Mouse (Mus musculus): ENCODE data around the gene Frg2f1.
"Not testable (repeated sequence)": the region's sequence is repeated elsewhere in the genome, so short reads cannot be mapped to it uniquely, and the experiment has no call there.

Gene Frg2f1

DNA sequence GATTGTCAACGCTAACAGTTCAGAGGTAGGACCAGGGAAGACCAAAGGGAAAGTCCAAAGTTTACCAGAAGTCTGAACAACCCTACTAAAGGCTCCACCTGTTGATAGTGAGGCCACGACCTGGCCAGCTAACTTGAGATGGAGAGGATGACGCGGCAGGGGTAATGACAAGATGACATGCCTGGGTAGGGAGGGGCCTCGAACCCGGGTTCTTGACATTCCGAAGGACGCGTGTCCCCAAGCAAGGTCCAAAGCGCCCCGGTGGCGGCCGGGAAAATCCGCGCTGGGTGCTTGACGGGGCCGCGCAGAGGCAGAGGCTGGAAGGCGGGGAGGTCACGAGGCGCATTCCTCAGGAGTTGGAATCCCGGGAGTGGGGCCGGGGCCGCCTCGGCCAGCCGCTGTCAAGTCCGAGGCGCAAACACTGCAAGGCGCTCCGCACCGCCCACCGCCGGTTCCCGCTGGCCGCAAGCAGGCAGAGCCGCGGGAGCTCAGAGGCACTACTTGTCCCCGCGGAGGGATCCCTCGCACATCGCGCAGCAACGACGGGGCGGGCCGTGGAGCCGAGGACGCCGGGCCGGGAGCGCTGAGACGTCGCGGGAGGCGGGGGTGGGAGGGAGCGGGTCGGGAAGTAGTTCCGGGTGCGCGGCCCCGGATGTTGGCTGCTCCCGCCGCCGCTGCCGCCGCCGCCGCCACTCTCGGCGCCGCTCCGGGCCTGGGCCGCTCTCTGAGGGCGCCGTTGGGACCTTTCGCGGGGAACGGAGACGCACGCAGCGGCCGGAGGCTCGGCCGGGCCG is at the start of gene Frg2f1:
Gene Frg2f1, minus strand, starts transcription at position 499 of the 794 bp plus-strand sequence.
- DNase-seq (ENCODE audit: low read depth in 2 of 2, low spot score in 2 of 2) = peak; percentile 87 to 90

DNA sequence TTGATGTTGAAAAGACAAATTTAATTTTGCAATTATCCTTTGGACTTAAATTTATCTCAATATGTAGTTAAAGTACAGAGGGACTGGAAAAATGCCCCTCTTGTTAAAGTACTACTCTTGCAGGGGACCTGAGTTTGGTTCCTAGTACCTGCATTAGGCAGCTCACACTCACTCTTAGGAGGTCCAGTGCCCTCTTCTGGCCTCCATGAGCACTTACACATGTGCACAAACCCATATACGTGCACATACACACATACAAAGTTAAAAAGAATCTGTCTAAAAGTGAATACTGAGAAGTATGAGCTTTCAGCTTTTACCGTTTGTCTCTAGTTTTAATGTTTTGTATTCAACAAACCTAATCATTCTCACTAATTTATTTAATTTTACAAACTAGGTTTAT is 48.7 kb upstream of the Frg2f1 start:
- DNase-seq (ENCODE audit: low read depth in 2 of 2, low spot score in 2 of 2) = no peak

DNA sequence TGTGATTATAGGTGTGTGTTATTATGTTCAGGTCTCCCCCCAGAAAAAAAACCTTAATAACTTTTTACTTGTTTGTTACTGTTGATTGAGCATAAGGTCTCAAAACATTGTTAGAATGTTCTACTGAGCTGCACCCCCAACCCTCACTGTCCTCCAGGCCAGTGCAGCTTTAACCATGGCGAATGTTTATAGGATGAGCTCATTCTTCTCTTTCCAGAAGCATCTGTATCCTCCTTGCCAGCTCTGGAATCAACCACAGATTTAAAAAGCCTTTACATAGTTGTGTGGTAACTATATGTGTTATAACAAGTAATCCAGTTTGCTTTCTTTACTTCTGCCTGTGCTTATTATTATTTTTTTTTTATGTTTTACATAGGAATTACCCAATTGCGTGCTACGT is 36.1 kb upstream of the Frg2f1 start:
- DNase-seq (ENCODE audit: low read depth in 2 of 2, low spot score in 2 of 2) = no peak

DNA sequence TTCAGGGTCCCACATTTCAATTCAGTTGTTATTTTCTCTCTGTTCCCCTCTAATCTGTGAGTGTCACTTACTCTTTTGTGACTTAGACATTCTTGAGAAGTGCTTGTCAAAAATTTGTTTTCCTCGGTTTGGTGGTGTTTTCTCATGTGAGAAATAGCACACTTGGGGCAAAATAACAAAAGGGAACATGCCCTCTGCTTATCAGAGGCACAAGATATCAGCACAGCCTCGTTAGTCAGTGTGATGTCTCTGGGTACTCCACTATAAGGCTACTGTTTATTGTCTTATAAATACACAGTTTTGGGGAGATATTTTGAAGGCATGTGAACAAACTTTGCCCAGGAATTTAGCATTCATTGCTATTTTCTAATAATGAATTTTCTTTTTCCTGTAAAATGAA is 35.2 kb upstream of the Frg2f1 start:
- no peak for DNase-seq (ENCODE audit: low read depth in 2 of 2, low spot score in 2 of 2)

DNA sequence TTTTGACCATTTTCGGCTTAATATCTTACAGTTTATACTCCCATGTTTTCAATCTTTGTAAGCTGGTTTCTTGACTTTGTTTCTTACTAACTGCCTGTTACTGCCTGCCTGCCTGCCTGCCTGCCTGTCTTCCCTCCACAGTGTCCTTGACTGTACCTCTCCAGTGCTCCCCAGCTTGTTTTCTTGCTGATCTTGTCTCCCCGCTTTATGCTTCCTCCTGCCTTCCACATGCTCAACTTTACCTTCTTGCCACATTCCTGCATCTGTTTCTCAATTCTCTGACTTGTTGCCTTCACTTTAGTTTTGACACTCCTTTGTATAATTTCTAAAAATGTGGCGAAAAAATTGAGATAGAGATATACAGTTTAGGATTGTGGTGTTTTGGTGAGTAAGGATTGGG is 33.4 kb upstream of the Frg2f1 start:
- DNase-seq (ENCODE audit: low read depth in 2 of 2, low spot score in 2 of 2) = no peak

DNA sequence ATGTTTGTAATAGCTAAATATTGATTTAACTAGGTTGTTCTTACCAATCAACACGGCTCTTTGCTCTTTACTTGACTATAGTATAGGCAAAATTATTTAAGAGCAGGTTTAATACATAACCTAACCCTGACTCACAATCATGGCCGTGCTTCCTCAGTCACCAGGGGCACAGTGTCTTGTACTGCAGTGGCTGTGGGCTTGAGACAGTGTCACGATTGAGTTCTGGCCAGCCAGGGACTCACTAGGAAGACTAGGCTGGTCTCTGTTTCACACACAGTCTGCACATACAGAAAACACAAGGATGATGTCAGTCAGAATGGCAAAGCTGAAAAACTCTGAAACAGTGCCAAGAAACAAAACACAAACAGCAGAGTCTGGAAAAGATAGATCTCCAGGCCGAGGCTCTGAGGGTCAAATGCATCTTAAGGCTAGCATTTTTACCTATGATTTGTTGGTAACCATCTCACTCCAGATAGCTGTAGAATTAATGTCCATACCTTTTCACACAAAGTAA is 27.1 kb upstream of the Frg2f1 start:
- no peak for DNase-seq (ENCODE audit: low read depth in 2 of 2, low spot score in 2 of 2)

DNA sequence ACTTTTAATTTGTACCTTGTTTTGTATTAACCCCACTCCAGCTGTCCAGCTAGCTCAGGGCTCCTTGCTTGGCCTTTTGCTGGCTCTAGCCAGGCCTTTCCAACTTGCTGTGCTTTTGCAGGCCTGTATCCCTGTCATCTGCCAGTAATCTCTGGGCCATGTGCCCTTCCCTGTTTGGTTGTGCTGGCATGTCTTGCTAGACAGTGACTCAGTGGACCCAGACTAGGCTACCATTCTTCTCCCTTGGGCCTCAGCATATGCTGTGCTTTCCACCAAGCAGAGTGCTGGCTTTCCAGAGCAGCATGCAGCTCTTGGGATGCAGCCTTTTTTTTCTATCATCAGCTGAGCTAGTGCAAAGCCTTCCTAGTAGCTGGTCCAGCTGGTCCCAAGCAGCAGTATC is 23.8 kb upstream of the Frg2f1 start:
- no peak for DNase-seq (ENCODE audit: low read depth in 2 of 2, low spot score in 2 of 2)

DNA sequence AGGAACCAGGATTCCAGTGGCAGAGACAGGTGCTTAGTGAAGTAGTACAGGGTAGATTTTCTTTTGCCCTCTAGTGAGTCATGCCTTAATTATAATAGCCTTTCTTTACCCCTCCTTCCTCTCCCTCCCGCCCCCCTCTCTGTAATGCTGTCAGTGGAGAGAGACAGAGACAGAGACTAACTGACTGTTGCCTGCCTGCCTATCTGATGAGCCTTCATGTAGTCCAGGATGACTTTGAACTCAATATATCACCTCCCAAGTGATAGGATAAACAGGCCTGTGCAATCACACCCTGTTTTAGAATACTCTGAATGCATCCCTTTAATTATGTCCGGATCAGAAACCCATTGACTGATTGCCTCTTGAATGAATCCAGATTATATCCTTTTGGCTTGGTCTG is 16.1 kb upstream of the Frg2f1 start:
- no peak for DNase-seq (ENCODE audit: low read depth in 2 of 2, low spot score in 2 of 2)

DNA sequence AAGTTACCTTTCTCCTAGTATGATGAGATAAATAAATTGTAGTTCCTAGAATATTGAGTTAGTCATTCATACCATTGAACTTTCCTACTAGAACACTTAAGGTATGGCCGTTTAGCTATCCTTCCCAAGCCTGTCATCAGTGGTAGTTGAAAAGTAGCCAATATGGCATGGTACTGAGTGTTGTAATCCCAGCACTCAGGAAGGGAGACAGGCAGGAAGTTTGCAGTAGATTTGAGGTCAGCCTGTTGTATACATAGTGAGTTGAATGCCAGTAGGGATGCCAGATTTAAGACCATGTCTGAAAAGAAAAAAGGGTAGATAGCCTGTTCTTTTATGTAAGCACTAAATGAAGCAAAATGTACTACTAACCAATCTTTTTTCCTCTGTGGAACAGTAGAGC is 11.5 kb upstream of the Frg2f1 start:
- DNase-seq (ENCODE audit: low read depth in 2 of 2, low spot score in 2 of 2) = no peak

DNA sequence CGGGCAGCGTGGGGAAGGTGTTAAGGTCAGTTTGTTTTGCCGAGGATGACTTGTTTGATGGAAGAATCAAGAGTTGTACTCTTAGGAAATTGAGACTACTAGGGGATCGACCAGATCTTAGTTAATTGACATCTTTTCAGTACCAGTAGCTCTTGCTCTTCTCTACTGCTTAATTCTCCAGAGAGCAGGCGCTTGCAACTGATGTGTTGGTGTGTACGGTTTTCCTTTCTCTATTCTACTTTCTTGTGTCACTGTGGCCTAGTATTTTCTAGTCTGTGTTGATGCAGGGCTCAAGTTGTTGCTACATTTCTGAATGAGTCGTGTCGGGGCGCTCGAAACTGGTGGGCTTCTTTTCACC is 1.2 kb upstream of the Frg2f1 start:
- no peak for DNase-seq (ENCODE audit: low read depth in 2 of 2, low spot score in 2 of 2)

DNA sequence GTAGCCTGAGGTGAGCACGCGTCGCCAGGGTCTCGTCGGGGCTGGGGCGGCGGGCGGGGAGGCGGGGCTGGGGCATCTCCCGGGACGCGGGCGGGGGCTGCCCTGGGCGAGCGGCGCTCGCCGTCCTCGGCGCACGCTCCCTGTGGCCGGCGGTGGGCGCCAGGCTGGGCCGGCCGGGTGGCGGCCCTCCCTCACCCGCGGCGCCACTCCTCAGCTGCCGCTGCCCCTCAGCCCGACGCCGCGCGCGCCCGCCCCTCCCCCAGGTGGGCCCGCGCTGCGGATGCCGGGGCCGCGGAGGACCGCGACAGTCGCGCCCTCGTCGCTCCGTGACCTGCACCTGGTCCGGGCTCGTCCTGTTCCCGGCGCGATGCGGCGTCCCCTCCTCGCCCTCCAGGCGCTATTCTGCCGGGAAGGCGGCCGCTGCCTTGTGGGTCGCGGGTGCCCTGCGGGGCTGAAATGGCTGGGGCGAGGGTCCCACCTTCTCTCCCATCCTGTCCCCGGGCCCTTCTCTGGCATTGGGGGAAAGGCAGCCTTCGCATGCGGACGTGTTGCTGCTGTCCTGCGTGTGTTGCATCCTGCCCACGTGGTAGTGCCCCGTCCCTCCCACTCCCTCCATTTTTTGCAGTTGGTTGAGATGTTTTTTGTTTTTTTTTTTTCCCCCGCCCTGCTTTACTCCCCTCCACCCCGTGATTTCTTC is 655 bp upstream of the Frg2f1 start:
- DNase-seq (ENCODE audit: low read depth in 2 of 2, low spot score in 2 of 2) = peak; percentile 41 to 60

DNA sequence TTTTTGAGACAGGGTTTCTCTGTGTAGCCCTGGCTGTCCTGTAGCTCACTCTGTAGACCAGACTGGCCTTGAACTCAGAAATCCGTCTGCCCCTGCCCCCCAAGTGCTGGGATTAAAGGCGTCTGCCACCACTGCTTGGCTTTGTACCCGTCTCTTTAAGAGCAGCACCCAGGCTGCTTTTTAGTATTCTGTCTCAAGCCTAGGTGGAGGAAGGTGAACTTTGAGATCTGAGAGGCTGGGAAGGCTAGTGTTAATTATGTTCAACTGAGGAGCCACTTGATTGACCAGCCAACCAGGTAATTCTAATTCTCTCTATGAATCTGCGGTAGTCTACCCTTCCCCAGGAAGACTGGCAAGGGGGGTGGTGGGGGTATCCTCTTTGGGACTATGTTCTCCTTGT is 1.9 kb downstream of the Frg2f1 start:
- DNase-seq (ENCODE audit: low read depth in 2 of 2, low spot score in 2 of 2) = no peak

DNA sequence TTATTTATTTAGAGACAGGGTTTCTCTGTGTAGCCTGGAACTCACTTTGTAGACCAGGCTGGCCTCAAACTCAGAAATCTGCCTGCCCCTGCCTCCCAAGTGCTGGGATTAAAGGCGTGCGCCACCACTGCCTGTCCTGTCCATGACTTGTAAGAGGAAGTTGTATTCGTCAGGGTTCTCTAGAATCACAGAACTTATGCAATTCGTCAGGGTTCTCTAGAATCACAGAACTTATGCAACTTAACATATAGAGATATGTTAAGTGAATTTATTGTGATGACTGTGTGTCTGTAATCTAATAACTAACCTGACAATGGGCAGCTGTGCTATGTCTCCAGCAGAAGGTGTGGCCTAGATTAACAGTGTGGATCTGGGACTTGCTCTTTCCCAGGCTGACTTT is 2.7 kb downstream of the Frg2f1 start, which contains the start of gene Foxj3:
Gene Foxj3, plus strand, starts transcription at position 390 of the 400 bp plus-strand sequence.
- DNase-seq (ENCODE audit: low read depth in 2 of 2, low spot score in 2 of 2) = not testable (repeated sequence)

DNA sequence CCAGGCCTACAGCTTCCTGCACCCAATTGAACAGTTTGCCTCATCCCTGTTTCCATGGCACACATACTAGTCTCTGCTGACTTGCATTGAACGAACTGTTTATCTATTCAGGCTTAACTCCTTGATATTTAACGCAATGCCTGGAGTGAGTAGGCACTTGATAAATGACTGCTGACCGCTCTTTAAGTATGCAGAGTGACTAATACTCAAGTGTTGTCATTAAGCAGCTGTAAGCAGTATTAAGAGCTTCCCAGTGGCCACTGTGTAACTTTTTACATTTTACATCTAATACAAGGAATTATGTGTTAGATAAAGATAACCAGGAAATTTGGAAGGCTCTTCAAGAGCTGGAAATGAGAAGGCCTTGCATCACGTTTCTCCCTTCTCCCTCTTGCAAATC is 4.2 kb downstream of the Frg2f1 start:
- no peak for DNase-seq (ENCODE audit: low read depth in 2 of 2, low spot score in 2 of 2)

DNA sequence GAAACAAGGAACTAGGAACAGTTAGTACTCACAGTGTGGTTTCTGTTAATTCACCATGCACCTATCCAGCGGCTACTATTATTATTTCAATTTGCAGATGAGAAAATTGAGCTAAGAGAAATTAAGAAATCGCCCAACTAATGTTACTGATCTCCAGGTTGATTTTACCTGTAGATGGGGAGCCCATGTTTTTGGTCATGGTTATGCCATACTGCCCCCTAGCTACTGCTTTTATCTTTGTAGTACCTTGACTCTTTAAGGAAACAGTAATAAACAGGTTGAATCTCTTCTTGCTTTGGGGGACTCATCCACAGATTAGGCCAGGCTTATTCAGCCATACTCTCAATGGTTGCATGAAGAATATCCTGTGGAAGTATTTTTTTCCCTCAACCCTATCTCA is 7.5 kb downstream of the Frg2f1 start:
- DNase-seq (ENCODE audit: low read depth in 2 of 2, low spot score in 2 of 2) = peak in 1 of 2 experiments; percentile 37

DNA sequence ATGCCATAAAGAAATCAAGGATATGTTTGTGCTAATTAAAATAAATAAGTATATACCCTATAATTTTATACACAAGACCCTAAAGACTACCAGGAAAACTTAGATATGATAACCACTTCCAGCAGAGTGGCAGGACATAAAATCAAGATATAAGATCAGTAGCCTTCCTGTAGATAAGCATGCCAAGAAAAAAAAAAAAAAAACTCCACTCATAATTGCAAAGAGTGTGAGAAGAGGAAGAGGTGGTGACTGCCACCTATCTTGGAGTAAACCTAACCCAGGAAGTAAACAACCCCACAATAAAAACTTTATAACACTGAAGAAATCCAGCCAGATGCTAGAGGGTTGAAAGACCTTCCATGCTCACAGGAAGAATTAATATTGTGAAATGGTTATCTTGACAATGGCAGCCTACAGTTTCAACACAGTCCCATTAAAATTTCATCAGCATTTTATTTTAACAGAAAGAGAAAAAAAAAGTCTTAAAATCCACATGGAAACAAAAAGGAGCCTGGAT is 12.9 kb downstream of the Frg2f1 start:
- DNase-seq (ENCODE audit: low read depth in 2 of 2, low spot score in 2 of 2) = no peak

DNA sequence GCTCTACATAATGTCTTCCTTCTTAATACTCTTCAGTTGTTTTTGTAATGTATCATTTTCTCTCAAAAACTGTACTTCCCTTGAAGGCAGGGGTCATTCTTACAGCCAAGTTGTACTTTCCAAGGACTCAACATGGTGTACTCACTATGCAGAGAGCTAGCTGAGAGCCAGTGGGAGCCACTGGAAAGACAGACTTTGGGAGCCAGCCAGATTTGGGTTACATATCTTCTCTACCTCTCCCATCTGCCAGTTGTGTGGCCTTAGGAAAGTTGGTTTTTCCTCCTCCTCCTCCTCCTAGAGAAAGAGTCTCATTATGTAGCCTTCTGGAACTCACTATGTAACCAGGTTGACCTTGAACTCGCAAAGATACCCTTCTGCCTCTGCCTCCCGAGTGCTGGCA is 14.9 kb downstream of the Frg2f1 start:
- DNase-seq (ENCODE audit: low read depth in 2 of 2, low spot score in 2 of 2) = no peak

DNA sequence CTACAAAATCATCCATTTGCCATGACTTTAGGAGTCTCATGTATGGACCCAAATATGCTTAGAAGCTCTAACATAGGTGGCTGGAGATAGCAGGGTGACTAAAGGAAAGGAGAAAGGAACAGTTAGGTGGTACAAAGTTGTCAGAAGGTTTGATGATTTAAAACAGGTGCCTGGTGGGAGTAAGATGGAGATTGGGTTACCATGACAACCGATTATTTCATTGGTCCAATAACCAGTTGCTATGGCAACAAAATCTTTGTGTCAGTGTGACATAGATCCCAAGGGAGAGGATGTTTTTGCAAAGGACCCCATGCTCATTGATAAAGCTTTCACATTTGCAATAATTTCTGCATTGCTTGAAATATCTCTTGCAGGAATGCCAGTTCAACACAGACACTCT is 15.3 kb downstream of the Frg2f1 start:
- DNase-seq (ENCODE audit: low read depth in 2 of 2, low spot score in 2 of 2) = no peak

DNA sequence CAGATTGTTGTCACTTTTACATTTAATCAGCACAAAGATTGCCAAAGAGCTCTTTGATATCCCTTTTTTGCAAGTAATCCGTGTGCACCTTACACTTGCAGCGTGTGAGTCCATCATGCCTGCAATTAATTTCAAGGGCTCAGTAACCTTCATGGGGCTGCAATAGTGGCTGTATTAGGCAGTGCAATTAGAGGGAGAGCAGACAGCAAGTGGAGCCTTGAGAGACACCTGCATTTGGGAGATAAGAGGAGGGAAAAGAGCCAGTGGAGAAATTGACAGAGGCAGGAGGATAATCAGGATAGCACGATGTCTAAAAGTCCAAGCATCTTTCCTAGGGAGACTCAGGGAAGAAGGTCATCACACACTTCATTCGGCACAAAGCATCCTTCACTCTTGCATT is 15.8 kb downstream of the Frg2f1 start:
- no peak for DNase-seq (ENCODE audit: low read depth in 2 of 2, low spot score in 2 of 2)

DNA sequence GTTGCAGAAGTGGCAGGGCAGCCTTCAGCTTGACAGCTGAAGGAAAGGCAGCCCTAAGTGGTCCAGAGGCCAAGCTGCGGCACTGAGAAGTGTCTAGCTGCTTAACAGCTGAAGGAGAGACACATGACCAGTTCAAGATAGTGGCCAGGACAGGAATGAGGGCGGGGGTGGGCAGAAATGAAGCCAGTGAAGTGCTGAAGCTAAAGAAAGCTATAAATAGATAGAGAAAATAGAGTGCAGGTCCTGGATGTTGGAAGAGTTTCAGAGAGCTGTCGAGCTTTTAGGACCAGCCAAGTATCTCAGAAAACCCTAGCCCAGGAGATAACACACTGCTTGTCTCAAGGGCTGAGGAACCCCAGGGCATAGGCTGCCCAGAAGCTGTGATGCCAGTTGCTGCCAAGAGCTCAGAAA is 26.6 kb downstream of the Frg2f1 start:
- DNase-seq (ENCODE audit: low read depth in 2 of 2, low spot score in 2 of 2) = no peak

DNA sequence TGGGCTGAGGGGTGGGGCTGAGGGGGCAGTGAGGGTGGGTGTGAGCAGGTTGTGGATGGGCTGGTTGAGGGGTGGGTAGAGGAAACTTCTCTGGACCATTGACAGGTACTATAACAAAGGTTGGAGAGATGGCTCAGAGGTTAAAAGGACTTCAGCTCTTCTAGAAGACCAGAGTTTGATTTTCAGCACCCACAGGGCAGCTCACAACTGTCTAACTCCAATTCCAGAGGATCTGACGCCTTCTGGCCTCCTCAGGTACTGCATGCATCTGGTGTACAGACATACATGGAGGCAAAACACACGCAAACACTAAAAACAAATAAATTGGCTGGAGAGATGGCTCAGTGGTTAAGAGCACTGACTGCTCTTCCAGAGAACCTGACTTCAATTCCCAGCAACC is 27.7 kb downstream of the Frg2f1 start:
- DNase-seq (ENCODE audit: low read depth in 2 of 2, low spot score in 2 of 2) = no peak

DNA sequence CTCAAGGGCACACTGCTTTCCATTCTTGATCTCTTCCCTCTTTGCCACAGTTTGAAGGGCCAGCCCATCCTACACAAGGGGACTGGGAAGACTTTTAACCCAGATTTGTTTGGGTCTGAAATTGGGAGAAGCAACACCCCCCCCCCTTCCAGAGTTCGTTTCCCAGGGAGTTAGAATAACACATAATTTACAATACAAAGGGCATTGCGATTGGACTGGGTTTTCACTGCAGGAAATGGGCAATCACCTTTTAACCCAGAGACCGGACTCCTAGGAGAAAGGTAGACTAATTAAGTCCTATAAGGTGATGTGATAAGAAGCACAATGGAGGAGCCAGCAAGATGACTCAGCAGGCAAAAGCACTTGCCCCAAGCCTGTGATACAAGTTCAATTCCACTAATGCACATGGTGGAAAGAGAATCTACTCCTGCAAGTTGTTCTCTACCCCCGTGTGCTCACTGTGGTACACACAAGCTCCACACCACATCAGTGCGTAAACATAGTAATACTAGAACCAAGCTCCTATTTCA is 40.9 kb downstream of the Frg2f1 start:
- no peak for DNase-seq (ENCODE audit: low read depth in 2 of 2, low spot score in 2 of 2)

Measured in CD8-positive naive resting alpha-beta T cell, adult 2 months (primary cell).